Mouse (Mus musculus) T-helper 1 cell (primary cell): ENCODE results near the gene Mgrn1.

Source experiments
- in situ Hi-C: fragments of 300-600 bp; cut with MboI, MseI; formaldehyde crosslinking; loops from one replicate; pipeline ENCODE4 v1.15.1; 2025; ENCODE audit warnings: high pct_unique_total_duplicates

Gene Mgrn1

GRCm38 (mm10) chr16:4979755-4980380 is 93.8 kb downstream of the Mgrn1 start:
- in situ Hi-C loops, result no loop called here

GRCm38 (mm10) chr16:4984717-4985116 is 98.7 kb downstream of the Mgrn1 start:
- in situ Hi-C loops, result loop anchor here (5.0 kb wide), 1 partner anchor 158 kb away; no protein-coding TSS in a partner anchor
